Mouse (Mus musculus) neutrophil, adult 65 days (primary cell): Measurements from ENCODE around the gene Lbx1. TPM values are rescaled to one million over a fixed set of nuclear protein-coding genes. Genes with fewer than 3 reads are reported as not detected.

Experiments
- total RNA-seq: library from RNA; stranded (reverse); gene quantifications from 2 replicates; pipeline ENCODE4 v1.2.4, GENCODE M21; 2023

The Lbx1 gene
- not detected in 2 replicates for total RNA-seq

DNA sequence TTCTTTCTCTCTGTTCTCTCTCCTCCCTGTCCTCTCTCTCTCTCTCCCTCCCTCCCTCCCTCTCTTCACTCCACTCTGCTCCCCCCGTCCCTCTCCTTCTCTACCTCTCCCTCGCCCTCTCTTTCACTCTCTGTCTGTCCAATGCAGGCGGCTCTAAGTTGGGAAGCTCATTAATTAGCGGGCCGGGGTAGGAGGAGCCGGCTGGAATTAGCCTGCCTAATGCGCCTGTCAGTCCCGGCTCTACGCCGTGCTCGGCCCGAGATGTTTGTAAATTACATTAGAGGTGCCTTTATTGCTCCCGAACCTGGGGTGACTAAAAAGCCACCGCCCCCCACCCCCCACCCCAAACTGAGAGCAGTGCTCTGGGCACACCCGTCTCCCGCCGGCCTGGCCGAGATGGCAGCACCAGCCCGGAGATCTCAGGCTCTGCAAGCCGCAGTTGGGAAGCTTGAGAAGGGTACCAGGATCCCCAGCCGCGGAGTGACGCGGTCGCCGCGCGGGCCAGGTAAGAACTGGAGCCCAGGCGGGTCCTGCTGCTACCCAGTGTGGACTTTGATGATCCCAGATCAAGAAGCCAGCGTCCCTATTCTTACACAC is at the start of gene Lbx1:
Gene Lbx1, minus strand, starts transcription at position 47 of the 597 bp plus-strand sequence.

Other genes starting within 250 kb of the Lbx1 start
- not detected in 2 replicates for gene Sema4g, start 246.7 kb downstream of the Lbx1 start, total RNA-seq
- 5.9 and 7.2 TPM in 2 replicates for gene Twnk, start 230.1 kb downstream of the Lbx1 start, total RNA-seq
- gene Mrpl43, start 229.4 kb downstream of the Lbx1 start, total RNA-seq, result 35.2 and 44.8 TPM in 2 replicates
- 0.16 and 0.43 TPM in 2 replicates for gene Lzts2, start 221.4 kb downstream of the Lbx1 start, total RNA-seq
- gene Pdzd7, start 190.1 kb downstream of the Lbx1 start, total RNA-seq, result not detected in 2 replicates
- 14.5 and 17.5 TPM in 2 replicates for gene Sfxn3, start 188.3 kb downstream of the Lbx1 start, total RNA-seq
- 0.57 TPM in 1 of 2 replicates, not detected in the other for gene Kazald1, start 160.6 kb downstream of the Lbx1 start, total RNA-seq
- not detected in 2 replicates for gene Tlx1, start 85.1 kb downstream of the Lbx1 start, total RNA-seq
- gene Btrc, start 127.9 kb upstream of the Lbx1 start, total RNA-seq, result 10.3 and 11.1 TPM in 2 replicates